Mouse (Mus musculus) brown adipose tissue, adult 24 weeks (tissue): Measurements from ENCODE around the gene Efna2. TPM values are rescaled to one million over a fixed set of nuclear protein-coding genes. Genes with fewer than 3 reads are reported as not detected.

Experiments
- H3K27ac ChIP-seq: fragments of 200-500 bp; replicated peaks from 2 replicates; pipeline ENCODE4 v1.5.1; 2012; ENCODE audit warnings: low read depth, mild to moderate bottlenecking, low read length
- H3K4me1 ChIP-seq: fragments of 200-500 bp; 2 replicates; pipeline ENCODE4 v1.6.1; 2012; ENCODE audit warnings: low read length, mixed read lengths; ENCODE audit not compliant: control insufficient read depth, insufficient read depth, insufficient read length
- H3K4me3 ChIP-seq: fragments of 200-500 bp; 2 replicates; pipeline ENCODE4 v1.5.1; 2012; ENCODE audit warnings: low read depth, mild to moderate bottlenecking, low read length, moderate library complexity; ENCODE audit not compliant: insufficient read depth
- polyA plus RNA-seq: library from polyadenylated mRNA; stranded (reverse); fragments of >200 nt; gene quantifications from 2 replicates; pipeline ENCODE4 v1.2.4, GENCODE M21; 2012; ENCODE audit not compliant: missing spikeins, insufficient read depth, insufficient read length

Efna2 gene
- polyA plus RNA-seq, 1 experiment: 1.1 TPM

DNA sequence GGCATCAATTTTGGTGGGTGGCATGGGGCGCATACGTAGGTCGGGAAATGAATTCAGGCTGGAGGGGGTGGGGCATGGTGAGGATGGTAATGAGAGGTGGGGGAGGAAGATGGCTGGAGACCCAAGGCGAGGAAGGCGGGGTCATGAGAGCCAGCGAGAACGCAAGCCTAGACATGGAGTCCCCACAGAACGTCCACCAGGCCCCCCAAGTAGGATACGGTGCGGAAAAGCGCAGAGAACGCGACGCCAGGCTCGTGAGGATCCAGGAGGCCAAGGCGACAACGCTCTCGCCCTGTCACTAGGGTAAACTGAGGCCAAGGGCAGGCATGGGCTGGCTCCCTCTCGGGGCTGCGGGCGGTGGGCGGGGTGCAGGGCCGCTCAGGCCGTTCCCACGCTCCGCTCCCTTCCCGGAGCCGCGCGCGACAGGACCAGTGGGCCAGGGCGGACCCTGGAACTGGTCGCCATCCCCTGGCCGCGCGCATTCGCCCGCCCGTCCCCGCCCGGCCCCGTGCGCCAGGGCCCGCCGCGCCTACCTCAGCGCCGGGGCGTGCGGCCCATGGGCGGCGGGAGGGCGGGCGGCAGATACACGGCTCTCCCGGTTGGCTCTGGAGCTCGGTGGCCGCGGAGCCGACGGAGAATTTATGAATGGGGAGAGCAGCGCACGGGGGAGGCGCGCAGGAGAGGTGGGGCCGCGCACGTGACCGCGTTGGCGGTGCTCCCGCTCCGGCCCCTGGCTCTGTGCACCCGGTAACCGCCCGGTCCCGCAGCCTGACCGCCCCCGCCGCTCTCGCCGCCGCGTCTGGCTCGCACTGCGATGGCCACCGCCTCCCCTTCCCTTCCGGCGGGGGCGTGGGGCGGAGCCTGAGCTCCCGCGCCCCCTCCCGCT is 40.5 kb upstream of the Efna2 start, which contains the start of gene Atp5d:
Gene Atp5d, plus strand, starts transcription at position 80 of the 886 bp plus-strand sequence.
- Histone ChIP-seq H3K4me3 (peak within 1 kb of the TSS; percentile 56), H3K4me1 (peaks cover 2% of the 10 kb centered on the region; the same call in 1 of the 2 replicates), H3K27ac (no peak within 1 kb of the TSS)

GRCm38 (mm10) chr10:80139439-80139775 is 39.9 kb upstream of the Efna2 start:
- no peaks in the 10 kb centered on the region; the same call in 1 of the 2 replicates for H3K4me1 ChIP-seq
- peak overlapping the region; percentile 56 for H3K4me3 ChIP-seq
- H3K27ac ChIP-seq: no peak overlapping the region

GRCm38 (mm10) chr10:80139975-80140665 is 39.2 kb upstream of the Efna2 start:
- Histone ChIP-seq H3K4me3 (0 out of 2 replicates have a peak overlapping the region, but pooled peaks have one; percentile 56), H3K4me1 (no peaks in the 10 kb centered on the region; the same call in 1 of the 2 replicates), H3K27ac (no peak overlapping the region)

- Histone ChIP-seq H3K4me1 (no peaks in the 10 kb centered on the region; the same call in 1 of the 2 replicates), H3K27ac (peak within 1 kb of the TSS; percentile 66), H3K4me3 (peak within 1 kb of the TSS; percentile 56)
These were observed 38.6 kb upstream of the Efna2 start, which contains the start of gene Cbarp for GRCm38 (mm10) chr10:80140666-80141035. Cbarp (minus strand) TSS chr10:80140835.

DNA sequence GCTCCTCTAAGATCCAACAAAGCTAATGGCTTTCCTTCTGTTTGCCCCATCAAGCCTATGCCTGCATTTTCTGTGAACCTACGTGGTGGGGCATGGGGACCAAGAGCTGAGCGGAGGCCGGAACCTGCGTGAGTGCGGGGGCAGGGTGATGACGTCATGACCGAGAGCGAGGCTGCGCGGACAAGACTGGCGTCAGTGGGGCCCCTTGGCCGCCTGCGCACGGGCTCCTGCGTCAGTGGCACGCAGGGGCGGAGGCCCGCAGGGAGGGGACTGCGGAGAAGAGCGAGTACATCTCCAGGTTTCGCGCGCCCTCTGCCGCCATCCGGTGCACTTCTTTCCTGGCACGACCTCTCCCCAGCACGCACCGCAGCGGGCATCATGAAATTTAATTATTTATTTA is 38.0 kb upstream of the Efna2 start:
- H3K27ac ChIP-seq: peak overlapping the region; percentile 66
- H3K4me1 ChIP-seq: peaks cover under 1% of the 10 kb centered on the region; the same call in 1 of the 2 replicates
- peak overlapping the region; percentile 52 for H3K4me3 ChIP-seq

DNA sequence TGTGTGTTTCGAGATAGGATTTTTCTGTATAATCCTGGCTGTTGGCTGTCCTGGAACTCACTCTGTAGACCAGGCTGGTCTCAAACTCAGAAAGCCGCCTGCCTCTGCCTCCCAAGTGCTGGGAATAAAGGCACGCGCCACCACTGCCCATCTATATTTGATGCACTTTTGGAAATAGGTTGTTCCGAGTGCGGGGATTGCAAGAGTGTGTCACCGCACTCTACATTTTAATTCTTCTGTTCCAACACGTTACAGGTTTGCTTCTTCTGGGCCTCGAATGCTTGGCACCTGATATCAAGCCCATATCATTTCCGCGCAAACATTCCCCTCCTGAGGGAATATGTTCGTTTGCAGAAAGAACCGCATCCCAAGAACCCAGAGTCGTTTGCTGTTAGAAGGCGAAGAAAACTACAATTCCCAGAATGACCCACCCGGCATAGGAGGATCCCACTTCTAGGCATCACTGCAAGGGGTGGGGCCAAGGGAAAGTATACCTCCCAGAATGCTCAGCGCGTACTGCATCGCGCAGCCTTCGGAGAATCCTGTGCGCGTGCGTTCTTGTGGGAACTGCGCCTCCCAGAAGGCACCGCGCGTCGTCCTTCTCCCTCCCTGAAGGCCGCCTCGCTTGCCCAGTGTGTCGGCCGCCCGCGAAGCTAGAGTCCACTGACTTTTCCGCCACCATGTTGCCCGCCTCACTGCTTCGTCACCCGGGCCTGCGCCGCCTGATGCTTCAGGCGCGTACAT is 37.3 kb upstream of the Efna2 start:
- peak overlapping the region; percentile 79 for H3K4me3 ChIP-seq
- H3K4me1 ChIP-seq: peaks cover 5% of the 10 kb centered on the region; the same call in 1 of the 2 replicates
- peak overlapping the region; percentile 93 for H3K27ac ChIP-seq

DNA sequence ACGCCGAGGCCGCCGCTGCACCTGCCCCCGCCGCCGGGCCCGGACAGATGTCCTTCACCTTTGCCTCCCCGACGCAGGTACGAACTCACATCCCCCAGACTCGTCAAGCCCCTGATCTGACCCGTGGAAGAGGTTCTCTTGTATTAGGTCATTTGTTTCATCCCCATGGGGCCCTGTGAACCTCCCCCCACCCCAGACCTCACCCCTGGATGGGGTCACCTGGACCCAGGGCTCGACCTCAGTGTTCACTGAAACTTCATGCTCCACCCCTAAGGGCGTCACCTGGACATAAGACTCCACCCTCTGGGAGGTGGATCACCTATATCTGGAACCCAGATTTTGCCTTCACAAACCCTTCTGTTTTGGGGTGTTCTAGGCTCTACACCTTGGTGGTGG is 36.8 kb upstream of the Efna2 start:
- H3K4me3 ChIP-seq: peak overlapping the region; percentile 79
- peaks cover 5% of the 10 kb centered on the region; the same call in 1 of the 2 replicates for H3K4me1 ChIP-seq
- peak overlapping the region; percentile 93 for H3K27ac ChIP-seq

- H3K4me3 ChIP-seq: peak overlapping the region; percentile 1; the same call in 1 of the 2 replicates
- H3K27ac ChIP-seq: no peak overlapping the region
- H3K4me1 ChIP-seq: peaks cover 5% of the 10 kb centered on the region; the same call in 1 of the 2 replicates
These were observed 35.6 kb upstream of the Efna2 start for GRCm38 (mm10) chr10:80143664-80144063.

DNA sequence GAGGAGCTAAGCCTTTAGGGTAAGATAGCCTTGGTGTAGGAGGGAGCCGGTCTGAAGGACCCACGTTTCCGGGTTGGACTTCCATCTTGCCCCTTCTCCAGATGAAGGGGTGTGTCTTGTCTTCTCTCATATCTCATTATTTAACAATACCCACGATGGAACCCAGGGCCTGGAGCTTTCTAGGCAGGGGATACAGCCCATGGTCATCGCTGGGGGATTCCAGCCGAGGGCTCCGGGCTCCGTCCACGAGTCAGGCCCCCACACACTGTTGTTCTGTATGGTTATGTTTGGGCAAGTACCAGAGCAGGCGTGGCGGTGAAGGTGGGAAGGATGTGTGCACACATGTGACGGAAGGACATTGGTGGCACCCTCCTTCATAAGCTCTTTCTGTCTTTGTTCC is 35.1 kb upstream of the Efna2 start:
- Histone ChIP-seq H3K4me3 (no peak overlapping the region), H3K27ac (no peak overlapping the region), H3K4me1 (peaks cover 5% of the 10 kb centered on the region; the same call in 1 of the 2 replicates)

DNA sequence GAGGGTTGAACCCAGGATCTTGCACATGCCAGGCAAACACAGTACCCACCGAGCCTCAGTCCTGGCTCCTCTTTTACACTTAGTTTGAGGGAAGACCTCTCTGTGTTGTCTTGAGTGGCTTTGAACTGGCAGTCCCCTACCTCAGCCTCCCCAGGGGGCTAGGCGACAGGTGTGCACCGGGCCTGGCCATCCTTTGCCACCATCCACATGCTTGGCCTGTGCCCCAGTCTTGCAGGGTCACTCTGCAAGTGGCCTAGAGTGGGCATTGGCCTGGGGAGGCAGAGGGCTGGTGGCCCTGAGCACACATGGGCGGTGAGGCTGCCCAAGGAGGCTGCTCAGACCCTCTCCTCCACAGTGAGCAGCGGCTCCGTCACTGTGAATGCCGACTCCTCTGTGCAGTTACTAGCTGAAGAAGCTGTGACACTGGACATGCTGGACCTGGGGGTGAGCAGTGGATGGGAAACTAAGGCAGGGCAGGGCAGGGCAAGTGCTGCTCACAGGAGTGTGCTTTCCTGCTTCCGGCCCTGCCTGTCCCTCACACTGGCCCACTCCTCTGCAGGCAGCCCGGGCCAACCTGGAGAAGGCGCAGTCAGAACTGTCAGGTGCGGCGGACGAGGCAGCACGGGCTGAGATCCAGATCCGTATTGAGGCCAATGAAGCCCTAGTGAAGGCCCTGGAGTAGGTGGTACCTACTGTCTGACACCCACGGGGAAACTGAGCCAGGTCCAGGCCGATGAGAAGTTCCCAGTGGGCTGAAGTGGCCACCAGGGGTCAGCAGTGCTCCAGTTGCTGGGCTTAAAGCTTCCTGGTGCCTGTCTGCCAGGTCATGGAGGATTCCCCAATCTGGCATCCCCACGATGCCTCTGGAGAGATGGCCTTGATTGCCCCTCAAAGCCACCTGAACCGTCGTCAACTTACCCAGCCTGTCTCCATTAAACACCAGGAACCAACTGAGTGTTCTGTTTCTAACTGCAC is 34.1 kb upstream of the Efna2 start:
- H3K4me1 ChIP-seq: peaks cover 5% of the 10 kb centered on the region; the same call in 1 of the 2 replicates
- no peak overlapping the region; the same call in 1 of the 2 replicates for H3K27ac ChIP-seq
- H3K4me3 ChIP-seq: no peak overlapping the region

DNA sequence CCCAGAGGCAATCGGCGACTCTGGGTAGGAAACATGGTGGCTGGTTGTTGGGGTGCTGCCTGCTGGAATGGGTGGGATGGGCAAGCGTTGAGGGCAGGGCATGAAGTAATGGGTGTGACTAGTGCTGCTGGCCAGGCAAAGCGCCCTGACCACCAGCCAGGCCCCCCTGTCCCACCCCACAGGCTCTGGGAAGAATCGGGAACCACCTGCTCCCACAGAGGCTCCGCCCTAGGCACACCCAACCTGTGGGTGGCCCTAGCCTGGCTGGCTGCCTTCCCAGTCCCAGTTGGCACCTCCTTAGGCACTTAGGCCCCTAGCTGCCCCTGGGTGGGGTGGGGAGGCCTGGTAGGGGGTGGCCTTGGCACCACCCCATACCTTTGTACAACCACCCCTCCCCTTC is 33.4 kb upstream of the Efna2 start:
- Histone ChIP-seq H3K27ac (no peak overlapping the region; the same call in 1 of the 2 replicates), H3K4me1 (peaks cover 5% of the 10 kb centered on the region; the same call in 1 of the 2 replicates), H3K4me3 (no peak overlapping the region)

DNA sequence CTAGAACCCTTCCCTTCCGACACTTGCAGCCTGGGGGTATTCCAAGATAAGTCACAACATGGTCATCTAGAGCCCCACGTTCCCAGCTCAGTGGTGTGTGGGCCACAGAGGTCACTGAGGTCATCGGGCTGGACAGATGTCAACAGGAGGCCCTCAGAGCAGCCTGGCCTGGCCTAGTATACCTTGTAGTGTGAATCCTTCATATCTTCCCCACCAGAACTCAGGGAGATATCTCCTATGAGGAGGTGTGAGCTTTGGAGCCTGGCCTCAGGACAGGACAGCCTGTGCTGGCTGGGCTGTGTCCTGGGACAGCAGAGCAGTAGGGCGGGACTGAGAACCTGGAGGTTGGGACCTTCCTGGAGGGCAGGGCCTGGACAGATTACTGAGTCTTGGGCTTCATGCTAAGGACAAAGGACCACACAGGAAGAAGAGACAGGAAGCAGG is 32.7 kb upstream of the Efna2 start:
- H3K27ac ChIP-seq: peak overlapping the region; percentile 97
- peaks cover 5% of the 10 kb centered on the region; the same call in 1 of the 2 replicates for H3K4me1 ChIP-seq
- no peak overlapping the region for H3K4me3 ChIP-seq

DNA sequence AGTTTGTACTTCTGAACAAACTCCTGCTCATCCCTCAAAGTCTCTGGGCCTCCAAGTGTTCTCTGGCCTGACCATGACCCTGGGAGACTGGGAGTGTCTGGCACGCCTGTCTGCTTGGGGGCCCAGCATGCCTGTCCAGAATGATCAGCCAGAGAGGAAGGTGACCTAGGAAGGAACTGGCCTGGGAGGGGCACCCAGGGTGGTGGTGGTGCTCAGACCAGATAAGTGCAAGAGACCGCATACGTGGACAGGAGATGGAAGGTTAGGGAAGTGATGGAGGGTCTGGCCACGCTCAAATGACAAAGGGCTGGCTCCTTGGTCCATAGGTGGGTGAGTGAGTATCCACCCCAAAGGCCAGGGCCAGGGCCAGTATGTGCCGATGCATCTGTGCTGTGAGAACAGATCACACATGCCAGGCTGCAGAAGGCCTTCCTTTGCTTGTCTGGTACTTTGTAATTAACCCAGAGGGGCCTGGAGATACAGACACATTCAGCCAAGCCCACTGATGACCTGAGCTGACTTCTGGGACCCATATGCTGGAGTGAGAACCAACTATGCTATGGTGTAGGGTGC is 32.0 kb upstream of the Efna2 start:
- Histone ChIP-seq H3K4me1 (peaks cover 7% of the 10 kb centered on the region), H3K27ac (peak overlapping the region; percentile 97), H3K4me3 (peak overlapping the region; percentile 89)
